Mouse (Mus musculus) liver, embryonic 16.5 days (tissue): ENCODE measurements around the gene Shisal1. TPM values are rescaled to one million over a fixed set of nuclear protein-coding genes. Genes with fewer than 3 reads are reported as not detected.

ENCODE experiments used
- ATAC-seq: fragments of 200-750 bp; cut with Nextera tagmentation; 2 replicates; pipeline ENCODE4 v1.8.0; 2017; ENCODE audit warnings: low read depth, mild to moderate bottlenecking, moderate number of reproducible peaks, moderate library complexity
- H3K27ac ChIP-seq: fragments of 300-500 bp; sonication (generic); 2 replicates; pipeline ENCODE4 v1.5.1; 2014; ENCODE audit warnings: mild to moderate bottlenecking, low read length
- H3K27me3 ChIP-seq: fragments of 300-500 bp; sonication (generic); 2 replicates; pipeline ENCODE4 v1.6.1; 2014; ENCODE audit warnings: low read depth, low read length, mixed read lengths; ENCODE audit not compliant: control insufficient read depth, insufficient read depth
- H3K36me3 ChIP-seq: fragments of 300-500 bp; sonication (generic); 2 replicates; pipeline ENCODE4 v1.6.1; 2014; ENCODE audit warnings: mild to moderate bottlenecking; ENCODE audit not compliant: control insufficient read depth, insufficient read depth
- H3K4me1 ChIP-seq: fragments of 300-500 bp; sonication (generic); 2 replicates; pipeline ENCODE4 v1.6.1; 2014; ENCODE audit warnings: low read depth, low read length, mixed read lengths; ENCODE audit not compliant: control insufficient read depth
- H3K4me2 ChIP-seq: fragments of 300-500 bp; sonication (generic); 2 replicates; pipeline ENCODE4 v1.6.1; 2014; ENCODE audit warnings: low read depth, low read length, mixed read lengths
- H3K4me3 ChIP-seq: fragments of 300-500 bp; sonication (generic); 2 replicates; pipeline ENCODE4 v1.5.1; 2014; ENCODE audit warnings: low read depth, mild to moderate bottlenecking, low read length
- H3K9ac ChIP-seq: fragments of 300-500 bp; sonication (generic); 2 replicates; pipeline ENCODE4 v1.6.1; 2014; ENCODE audit warnings: low read depth, low read length
- H3K9me3 ChIP-seq: fragments of 300-500 bp; sonication (generic); replicated peaks from 2 replicates; pipeline ENCODE4 v1.6.1; 2016; ENCODE audit warnings: low read length; ENCODE audit not compliant: control insufficient read depth
- WGBS: fragments of 180-500 bp; shearing (Covaris S2); extraction: QIAGEN DNeasy Blood & Tissue Kit; methylation state at CpG from one replicate; pipeline ENCODE4 v1.1.7; 2014; ENCODE audit not compliant: insufficient replicate concordance; 5-methylcytosine and 5-hydroxymethylcytosine counted together
- polyA plus RNA-seq: library from polyadenylated mRNA; unstranded; fragments of >200 nt; fragmentation: Nextera tagmentation; extraction: Ambion mirVana; gene quantifications from 2 replicates; pipeline ENCODE4 v1.2.1, GENCODE M21; 2015

Shisal1 gene
- polyA plus RNA-seq, 1 experiment from 2014 or later: 0.21 TPM

- H3K9me3 ChIP-seq: no peaks in the 10 kb centered on the region
- no peaks in the 10 kb centered on the region for H3K36me3 ChIP-seq
- no peaks in the 10 kb centered on the region for H3K4me1 ChIP-seq
- no peak overlapping the region for H3K4me2 ChIP-seq
- H3K9ac ChIP-seq: no peak overlapping the region
- H3K27ac ChIP-seq: no peak overlapping the region
- no peak overlapping the region for H3K4me3 ChIP-seq
- ATAC-seq: no peak
- WGBS: 45% methylated on average over 3 of the region's 3 CpGs
- H3K27me3 ChIP-seq: peaks cover 32% of the 10 kb centered on the region
Observed at GRCm38 (mm10) chr15:84440820-84441219, 6.1 kb downstream of the Shisal1 start.

GRCm38 (mm10) chr15:84433586-84434185 is 13.2 kb downstream of the Shisal1 start:
- Histone ChIP-seq H3K9me3 (no peaks in the 10 kb centered on the region), H3K9ac (no peak overlapping the region), H3K4me3 (no peak overlapping the region), H3K4me1 (no peaks in the 10 kb centered on the region), H3K4me2 (no peak overlapping the region), H3K27me3 (no peaks in the 10 kb centered on the region), H3K27ac (no peak overlapping the region), H3K36me3 (no peaks in the 10 kb centered on the region)
- 64% methylated on average over 10 of the region's 10 CpGs for WGBS
- no peak for ATAC-seq

- Histone ChIP-seq H3K36me3 (no peaks in the 10 kb centered on the region), H3K4me3 (no peak overlapping the region), H3K27me3 (no peaks in the 10 kb centered on the region), H3K27ac (no peak overlapping the region), H3K9ac (no peak overlapping the region), H3K4me2 (no peak overlapping the region), H3K9me3 (no peaks in the 10 kb centered on the region), H3K4me1 (no peaks in the 10 kb centered on the region)
- ATAC-seq: peak; percentile 27; the same call in 1 of the 2 replicates
- 44% methylated on average over 5 of the region's 5 CpGs for WGBS
Observed at GRCm38 (mm10) chr15:84430482-84430881, 16.4 kb downstream of the Shisal1 start.

- no peak overlapping the region for H3K4me2 ChIP-seq
- H3K4me3 ChIP-seq: no peak overlapping the region
- H3K9ac ChIP-seq: no peak overlapping the region
- no peaks in the 10 kb centered on the region for H3K9me3 ChIP-seq
- H3K36me3 ChIP-seq: no peaks in the 10 kb centered on the region
- no peak overlapping the region for H3K27ac ChIP-seq
- WGBS: 82% methylated on average over 6 of the region's 6 CpGs
- no peaks in the 10 kb centered on the region for H3K27me3 ChIP-seq
- ATAC-seq: no peak
- H3K4me1 ChIP-seq: no peaks in the 10 kb centered on the region
Observed at GRCm38 (mm10) chr15:84427624-84428023, 19.3 kb downstream of the Shisal1 start.

- Histone ChIP-seq H3K36me3 (no peaks in the 10 kb centered on the region), H3K4me1 (no peaks in the 10 kb centered on the region), H3K27ac (no peak overlapping the region), H3K9ac (no peak overlapping the region), H3K9me3 (no peaks in the 10 kb centered on the region), H3K27me3 (no peaks in the 10 kb centered on the region), H3K4me2 (no peak overlapping the region), H3K4me3 (no peak overlapping the region)
- ATAC-seq: no peak
- WGBS: 75% methylated on average over 5 of the region's 5 CpGs
Observed at GRCm38 (mm10) chr15:84425733-84426132, 21.2 kb downstream of the Shisal1 start.

- Histone ChIP-seq H3K27me3 (no peaks in the 10 kb centered on the region), H3K9ac (no peak overlapping the region), H3K4me3 (no peak overlapping the region), H3K4me1 (no peaks in the 10 kb centered on the region), H3K9me3 (no peaks in the 10 kb centered on the region), H3K36me3 (no peaks in the 10 kb centered on the region), H3K4me2 (no peak overlapping the region), H3K27ac (no peak overlapping the region)
- 71% methylated on average over 5 of the region's 5 CpGs for WGBS
- ATAC-seq: no peak
Observed at GRCm38 (mm10) chr15:84423781-84424180, 23.1 kb downstream of the Shisal1 start.

GRCm38 (mm10) chr15:84418266-84418610 is 28.7 kb downstream of the Shisal1 start:
- H3K27me3 ChIP-seq: no peaks in the 10 kb centered on the region
- no peak overlapping the region for H3K27ac ChIP-seq
- H3K9ac ChIP-seq: no peak overlapping the region
- 40% methylated on average over 3 of the region's 4 CpGs for WGBS
- no peak overlapping the region for H3K4me3 ChIP-seq
- no peaks in the 10 kb centered on the region for H3K9me3 ChIP-seq
- no peak overlapping the region for H3K4me2 ChIP-seq
- ATAC-seq: no peak
- H3K36me3 ChIP-seq: no peaks in the 10 kb centered on the region
- no peaks in the 10 kb centered on the region for H3K4me1 ChIP-seq

- no peak for ATAC-seq
- WGBS: 51% methylated on average over 13 of the region's 13 CpGs
- H3K9ac ChIP-seq: no peak overlapping the region
Observed at GRCm38 (mm10) chr15:84417592-84418265, 29.2 kb downstream of the Shisal1 start.

GRCm38 (mm10) chr15:84417017-84417416 is 29.9 kb downstream of the Shisal1 start:
- Histone ChIP-seq H3K36me3 (no peaks in the 10 kb centered on the region), H3K27me3 (no peaks in the 10 kb centered on the region), H3K9ac (no peak overlapping the region), H3K9me3 (no peaks in the 10 kb centered on the region), H3K4me2 (no peak overlapping the region), H3K27ac (no peak overlapping the region), H3K4me1 (peaks cover 3% of the 10 kb centered on the region), H3K4me3 (no peak overlapping the region)
- WGBS: 66% methylated on average over 14 of the region's 14 CpGs
- 0 out of 2 replicates have a peak, but pooled peaks have one; percentile 31 for ATAC-seq

More at GRCm38 (mm10) chr15:84417592-84418265, 29.2 kb downstream of the Shisal1 start:
- Histone ChIP-seq H3K36me3 (no peaks in the 10 kb centered on the region), H3K27me3 (no peaks in the 10 kb centered on the region), H3K9me3 (no peaks in the 10 kb centered on the region), H3K4me2 (no peak overlapping the region), H3K27ac (no peak overlapping the region), H3K4me1 (no peaks in the 10 kb centered on the region), H3K4me3 (no peak overlapping the region)
